Mouse (Mus musculus) embryonic fibroblast, embryonic 13.5 days (primary cell): ENCODE measurements around the gene Paqr9.

Source experiments
- CTCF ChIP-seq: IDR thresholded peaks from 2 replicates; pipeline ENCODE4 v1.5.1; 2011; ENCODE audit warnings: mild to moderate bottlenecking, control low read depth, low read length, moderate library complexity, borderline replicate concordance; ENCODE audit not compliant: insufficient read depth
- POLR2A ChIP-seq: IDR thresholded peaks from 2 replicates; pipeline ENCODE4 v1.6.1; 2011; ENCODE audit warnings: low read depth, mild to moderate bottlenecking, control low read depth, low read length, moderate library complexity

GRCm38 (mm10) chr9:95555233-95555740, 4.2 kb upstream of the Paqr9 start:
- TF ChIP-seq CTCF = no peak
- no peak for TF ChIP-seq POLR2A
